Comparison of ENCODE assay signal across 9 mouse cellular contexts in genomic region chr10:126097896-126098295, GRCm38 (mm10).
"Had no signal": no experiment of that assay in that cellular context is flagged by ENCODE, and none has a peak within 500 bp of the region (broad histone marks: within the 10 kb centered on the region; RNA-seq: fewer than 3 reads in every experiment).

No protein-coding gene starts in this region.

- DNase-seq: kidney, postnatal 25 days; layer of hippocampus, adult 9-11 months; lung, adult 18-20 months; lung, postnatal 10 days; lung, postnatal 36 days; retina, postnatal 1 day; right cerebral cortex, postnatal 25 days; thymus, adult 18-20 months; thymus, postnatal 36 days had no signal
